Mouse (Mus musculus) myocyte (in vitro differentiated cells): ENCODE results near the gene Cntn4.

Source experiments
- E2F4 ChIP-seq: IDR thresholded peaks from one replicate; pipeline ENCODE4 v1.6.1; 2011; ENCODE audit warnings: mild to moderate bottlenecking, control low read depth, moderate library complexity; ENCODE audit not compliant: insufficient read depth
- MAX ChIP-seq: IDR thresholded peaks from one replicate; pipeline ENCODE4 v1.6.1; 2011; ENCODE audit warnings: low read depth, mild to moderate bottlenecking, control low read depth
- MYOD1 ChIP-seq, 3 experiments: IDR thresholded peaks; one replicate each; pipeline ENCODE4 v1.6.1; 2011; ENCODE audit warnings: control low read depth in 2 of 3, low read depth in 2 of 3, mild to moderate bottlenecking in 2 of 3, moderate library complexity in 1 of 3; ENCODE audit not compliant: insufficient read length in 2 of 3, control insufficient read depth in 1 of 3
- MYOG ChIP-seq, 3 experiments: IDR thresholded peaks; one replicate each; pipeline ENCODE4 v1.6.1; 2011; ENCODE audit warnings: control low read depth in 2 of 3, low read depth in 2 of 3, mild to moderate bottlenecking in 2 of 3; ENCODE audit not compliant: insufficient read length in 2 of 3, control insufficient read depth in 1 of 3, insufficient read depth in 1 of 3
- POLR2A ChIP-seq: IDR thresholded peaks from one replicate; pipeline ENCODE4 v1.6.1; 2011; ENCODE audit warnings: low read depth, mild to moderate bottlenecking, control low read depth, moderate library complexity; ENCODE audit not compliant: insufficient read length
- TCF12 ChIP-seq: IDR thresholded peaks from one replicate; pipeline ENCODE4 v1.6.1; 2011; ENCODE audit warnings: mild to moderate bottlenecking, control low read depth; ENCODE audit not compliant: poor library complexity, insufficient read depth, severe bottlenecking

DNA sequence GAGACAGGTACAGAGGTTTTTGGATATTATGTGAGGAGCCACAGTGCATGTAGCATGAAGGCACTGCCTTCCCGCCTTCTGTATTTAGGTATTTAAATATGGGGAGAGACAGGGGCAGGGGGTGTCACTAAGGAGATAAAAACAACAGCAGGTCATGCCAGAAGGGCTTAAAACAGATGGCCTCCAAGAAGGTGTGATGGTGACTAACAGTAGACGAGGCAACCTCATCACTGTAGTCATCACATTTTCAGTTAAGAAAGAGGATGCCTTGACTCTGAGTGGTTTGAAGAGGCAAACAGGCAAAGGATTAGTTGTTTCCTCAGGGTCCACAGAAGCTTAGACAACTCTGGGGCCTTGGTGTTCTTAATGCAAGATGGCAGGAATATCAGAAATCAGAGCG lies 655.0 kb downstream of the Cntn4 start:
- no peak for TF ChIP-seq POLR2A
- no peak for TF ChIP-seq MAX
- TF ChIP-seq MYOD1 (IDR thresholded peaks at IDR 0.05; ENCODE audit: control insufficient read depth in 1 of 3, insufficient read length in 2 of 3, low read depth in 2 of 3): no peak
- no peak for TF ChIP-seq MYOG (IDR thresholded peaks at IDR 0.05; ENCODE audit: control insufficient read depth in 1 of 3, insufficient read depth in 1 of 3, insufficient read length in 2 of 3, low read depth in 2 of 3)
- no peak for TF ChIP-seq E2F4
- TF ChIP-seq TCF12: no peak
